Mouse (Mus musculus): Measurements from ENCODE around the gene Ranbp10. TPM values are rescaled to one million over a fixed set of nuclear protein-coding genes. Genes with fewer than 3 reads are reported as not detected.
"Not testable (repeated sequence)": the region's sequence is repeated elsewhere in the genome, so short reads cannot be mapped to it uniquely, and the experiment has no call there.

Gene Ranbp10
- total RNA-seq, 4 experiments from 2014 or later, result 20.1 to 24.4 (median 22.4) TPM

GRCm38 (mm10) chr8:105835318-105835717, 8.2 kb upstream of the Ranbp10 start:
- peak in 1 of 2 experiments; percentile 50 for DNase-seq (ENCODE audit: low spot score in 2 of 2)

- not testable (repeated sequence) for DNase-seq (ENCODE audit: low spot score in 2 of 2)
These were observed 6.6 kb upstream of the Ranbp10 start for GRCm38 (mm10) chr8:105833740-105834139.

- DNase-seq (ENCODE audit: low spot score in 2 of 2), result no peak
These were observed 771 bp downstream of the Ranbp10 start for GRCm38 (mm10) chr8:105826379-105826778.

- DNase-seq (ENCODE audit: low spot score in 2 of 2), result no peak
These were observed 1.6 kb downstream of the Ranbp10 start for GRCm38 (mm10) chr8:105825506-105825905.

- DNase-seq (ENCODE audit: low spot score in 2 of 2), result no peak
These were observed 6.2 kb downstream of the Ranbp10 start for GRCm38 (mm10) chr8:105820925-105821324.

- no peak for DNase-seq (ENCODE audit: low spot score in 2 of 2)
These were observed 7.5 kb downstream of the Ranbp10 start for GRCm38 (mm10) chr8:105819659-105820058.

- no peak for DNase-seq (ENCODE audit: low spot score in 2 of 2)
These were observed 13.9 kb downstream of the Ranbp10 start for GRCm38 (mm10) chr8:105813241-105813640.

GRCm38 (mm10) chr8:105812511-105812910, 14.6 kb downstream of the Ranbp10 start:
- DNase-seq (ENCODE audit: low spot score in 2 of 2), result no peak

- no peak for DNase-seq (ENCODE audit: low spot score in 2 of 2)
These were observed 15.6 kb downstream of the Ranbp10 start for GRCm38 (mm10) chr8:105811543-105811942.

GRCm38 (mm10) chr8:105811061-105811460, 16.1 kb downstream of the Ranbp10 start:
- no peak for DNase-seq (ENCODE audit: low spot score in 2 of 2)

GRCm38 (mm10) chr8:105810245-105810786, 16.8 kb downstream of the Ranbp10 start:
- DNase-seq (ENCODE audit: low spot score in 2 of 2), result no peak

GRCm38 (mm10) chr8:105808480-105808879, 18.7 kb downstream of the Ranbp10 start:
- no peak for DNase-seq (ENCODE audit: low spot score in 2 of 2)

- no peak for DNase-seq (ENCODE audit: low spot score in 2 of 2)
These were observed 19.4 kb downstream of the Ranbp10 start for GRCm38 (mm10) chr8:105807766-105808165.

GRCm38 (mm10) chr8:105805964-105806363, 21.2 kb downstream of the Ranbp10 start:
- no peak for DNase-seq (ENCODE audit: low spot score in 2 of 2)

- no peak for DNase-seq (ENCODE audit: low spot score in 2 of 2)
These were observed 21.8 kb downstream of the Ranbp10 start for GRCm38 (mm10) chr8:105805346-105805745.

GRCm38 (mm10) chr8:105804797-105805196, 22.4 kb downstream of the Ranbp10 start:
- no peak for DNase-seq (ENCODE audit: low spot score in 2 of 2)

- no peak for DNase-seq (ENCODE audit: low spot score in 2 of 2)
These were observed 25.8 kb downstream of the Ranbp10 start for GRCm38 (mm10) chr8:105801153-105801904.

GRCm38 (mm10) chr8:105799091-105799812, 27.9 kb downstream of the Ranbp10 start:
- no peak for DNase-seq (ENCODE audit: low spot score in 2 of 2)

GRCm38 (mm10) chr8:105798408-105798807, 28.7 kb downstream of the Ranbp10 start:
- DNase-seq (ENCODE audit: low spot score in 2 of 2), result no peak

GRCm38 (mm10) chr8:105795785-105796184, 31.4 kb downstream of the Ranbp10 start:
- DNase-seq (ENCODE audit: low spot score in 2 of 2), result no peak

- DNase-seq (ENCODE audit: low spot score in 2 of 2), result no peak
These were observed 33.0 kb downstream of the Ranbp10 start for GRCm38 (mm10) chr8:105794009-105794598.

- no peak for DNase-seq (ENCODE audit: low spot score in 2 of 2)
These were observed 33.8 kb downstream of the Ranbp10 start for GRCm38 (mm10) chr8:105793331-105793730.

All from left cerebral cortex, adult 8-10 months (tissue).